Mouse (Mus musculus) fat pad, adult 2 months (tissue): ENCODE measurements around the gene Pi4k2a.

Experiments
- DNase-seq: peaks from one replicate; pipeline ENCODE4 v3.0.0-alpha.2; 2011; ENCODE audit warnings: low read depth, low spot score; ENCODE audit errors: extremely low read depth

Gene Pi4k2a

DNA sequence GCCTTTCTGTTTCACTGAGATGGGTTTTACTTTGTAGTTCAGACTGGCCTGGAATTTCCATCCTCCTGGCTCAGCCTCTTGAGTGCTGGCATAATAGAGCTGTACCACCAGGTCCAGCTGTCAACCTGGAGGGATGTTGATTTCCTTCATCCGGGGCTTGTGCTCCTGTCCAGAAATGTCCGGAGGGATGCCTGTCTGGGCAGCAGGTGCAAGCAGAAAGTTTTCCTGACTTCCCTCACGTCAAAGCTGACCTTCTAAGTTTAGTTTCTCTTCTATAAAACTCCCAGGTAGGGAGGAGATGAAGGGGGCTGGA lies 40.0 kb downstream of the Pi4k2a start:
- no peak for DNase-seq

DNA sequence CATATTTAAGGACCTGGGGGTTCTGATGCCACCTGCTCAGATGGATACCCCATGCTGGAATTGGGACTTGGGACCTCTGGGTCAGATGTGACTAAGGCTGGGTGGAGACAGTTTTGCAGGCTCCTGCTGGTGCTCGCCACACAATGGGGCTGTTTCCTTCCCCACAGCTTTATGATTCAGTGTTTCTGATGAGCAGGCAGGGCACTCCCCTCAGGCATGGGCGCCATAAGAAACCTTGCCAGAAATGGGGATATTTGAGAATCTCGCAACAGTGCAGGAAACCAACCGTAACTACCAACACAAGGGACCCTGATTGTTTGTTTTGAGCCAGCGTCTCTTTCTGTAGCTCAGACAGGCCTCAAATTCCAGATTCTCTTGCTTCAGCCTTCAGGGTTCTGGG lies 40.8 kb downstream of the Pi4k2a start:
- DNase-seq = no peak

GRCm38 (mm10) chr19:42135070-42135469 lies 44.8 kb downstream of the Pi4k2a start:
- no peak for DNase-seq

DNA sequence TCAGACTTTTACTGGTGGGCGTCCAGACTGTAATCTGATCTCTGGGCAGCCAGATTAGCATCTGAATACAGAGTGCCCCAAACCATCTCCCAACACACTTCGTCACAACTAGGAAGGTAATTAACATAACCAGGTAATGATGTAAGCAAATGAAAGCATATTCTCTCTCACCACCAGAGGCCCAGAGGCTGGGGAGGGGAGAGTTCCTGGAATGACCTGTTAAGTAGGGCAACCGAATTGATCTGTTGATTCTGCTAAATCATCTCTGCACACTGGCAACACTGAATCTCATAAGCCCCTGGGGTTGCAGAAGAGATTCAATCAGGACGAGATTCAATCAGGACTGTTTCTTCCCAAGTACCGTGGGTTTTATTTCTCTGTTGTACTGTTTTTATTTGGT lies 45.9 kb downstream of the Pi4k2a start:
- no peak for DNase-seq

DNA sequence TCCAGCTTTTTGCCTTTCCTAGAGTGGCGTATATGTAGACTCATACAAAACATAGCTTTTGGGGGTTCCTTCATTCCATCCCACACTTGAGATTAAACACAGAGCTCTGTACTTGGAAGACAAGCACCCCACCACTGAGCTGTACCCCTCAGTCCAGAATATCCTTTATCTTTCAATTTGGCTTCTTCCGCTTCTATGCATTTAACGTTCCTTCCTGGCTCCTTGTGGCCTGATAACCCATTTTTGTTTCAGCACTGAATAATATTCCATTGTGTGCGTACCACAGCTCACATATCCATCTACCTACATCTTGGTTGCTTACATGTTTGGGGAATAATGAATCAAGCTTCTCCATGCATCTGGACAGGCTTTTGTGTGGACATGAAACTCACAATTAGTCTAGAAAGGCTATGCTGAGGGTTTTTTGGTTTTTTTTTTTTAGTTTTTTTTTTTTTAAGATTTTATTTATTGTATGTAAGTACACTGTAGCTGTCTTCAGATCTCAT lies 47.0 kb downstream of the Pi4k2a start:
- DNase-seq = no peak

DNA sequence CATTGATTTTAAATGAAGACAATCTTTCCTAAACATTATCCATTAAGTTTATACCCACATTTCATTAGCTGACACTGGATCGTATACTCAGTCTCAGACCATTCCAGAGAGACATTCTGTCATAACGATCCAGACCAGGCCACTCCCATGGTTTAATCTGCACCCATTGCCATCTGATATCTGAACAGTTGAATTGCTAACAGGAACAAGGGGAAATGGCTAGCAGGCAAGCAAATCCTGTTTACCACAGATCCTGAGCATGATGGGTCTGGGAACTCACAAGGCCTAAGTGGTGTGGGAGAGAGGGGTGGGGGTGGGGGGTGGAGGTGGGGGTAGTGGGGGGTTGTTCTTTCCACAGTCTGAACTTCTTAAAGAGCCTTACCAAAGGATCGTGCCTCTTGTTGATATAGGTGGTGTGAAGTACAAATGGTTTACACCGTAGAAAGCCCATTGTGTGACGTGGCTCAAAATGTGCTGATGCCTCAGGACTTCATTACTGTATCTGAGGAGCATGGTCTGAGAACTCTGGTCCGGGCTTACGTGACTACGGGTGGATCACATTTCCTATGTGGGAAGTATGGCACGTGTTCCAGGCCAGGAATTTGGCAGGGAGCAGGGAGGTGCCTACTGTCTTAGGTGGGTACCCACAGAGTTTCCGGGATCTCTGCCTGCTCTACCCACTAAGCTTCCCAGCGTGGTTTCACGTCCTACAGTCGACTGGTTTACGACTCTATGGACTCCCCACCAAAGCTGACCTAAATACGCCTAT lies 48.4 kb downstream of the Pi4k2a start:
- DNase-seq = no peak

DNA sequence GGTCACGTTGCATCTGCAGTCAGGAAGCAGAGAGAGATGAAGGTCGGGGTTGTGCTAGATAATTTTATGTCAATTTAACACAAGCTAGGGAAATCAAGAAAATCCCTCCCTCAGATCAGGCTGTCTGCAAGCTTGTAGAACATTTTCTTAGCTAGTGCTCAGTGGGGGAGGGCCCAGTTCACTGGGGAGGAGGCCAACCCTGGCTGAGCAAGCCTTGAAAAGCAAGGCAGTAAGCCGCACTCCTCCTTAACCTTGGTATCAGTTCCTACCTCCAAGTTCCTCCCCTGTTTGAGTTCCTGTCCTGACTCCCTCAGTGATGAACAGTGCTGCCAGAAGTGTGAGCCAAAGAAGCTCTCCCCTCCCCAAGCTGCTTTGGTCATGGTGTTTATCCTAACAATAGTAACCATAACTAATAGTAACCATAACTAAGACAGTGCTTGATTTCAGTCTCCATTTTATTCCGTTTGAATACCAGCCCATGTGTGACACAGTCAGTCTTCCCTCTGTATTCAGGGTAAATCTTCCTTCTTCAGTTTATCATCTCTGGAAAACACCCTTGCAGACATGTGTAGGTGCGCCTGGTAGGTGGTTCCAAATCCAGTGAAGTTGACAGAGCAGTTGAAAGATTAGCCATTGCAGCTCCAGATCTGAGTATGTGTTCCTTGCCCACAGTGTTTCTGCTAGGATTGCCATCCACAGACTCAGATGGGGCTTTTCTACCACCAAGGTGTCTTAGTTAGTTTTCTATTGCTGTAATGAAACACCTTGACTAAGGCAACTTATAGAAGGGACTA lies 49.7 kb downstream of the Pi4k2a start:
- no peak for DNase-seq

- no peak for DNase-seq
Measured at GRCm38 (mm10) chr19:42141998-42142397, 51.7 kb downstream of the Pi4k2a start.

DNA sequence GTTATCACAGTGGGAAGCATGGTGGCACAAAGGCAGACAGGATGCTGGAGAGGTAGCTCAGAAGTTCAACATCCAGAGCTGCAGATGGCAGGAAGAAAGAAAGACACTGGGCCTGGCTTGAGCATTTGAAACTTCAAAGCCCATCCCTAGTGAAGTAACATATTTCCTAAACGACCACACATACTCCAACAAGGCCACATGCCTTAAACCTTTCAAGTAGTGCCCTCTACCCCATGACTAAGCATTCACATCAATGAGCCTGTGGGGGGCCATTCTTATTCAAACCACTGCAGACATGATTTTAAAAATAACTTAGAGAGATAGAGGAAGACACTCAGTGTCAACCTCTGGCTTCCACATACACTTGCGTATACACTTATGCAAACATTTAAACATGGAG lies 52.5 kb downstream of the Pi4k2a start:
- DNase-seq = no peak

DNA sequence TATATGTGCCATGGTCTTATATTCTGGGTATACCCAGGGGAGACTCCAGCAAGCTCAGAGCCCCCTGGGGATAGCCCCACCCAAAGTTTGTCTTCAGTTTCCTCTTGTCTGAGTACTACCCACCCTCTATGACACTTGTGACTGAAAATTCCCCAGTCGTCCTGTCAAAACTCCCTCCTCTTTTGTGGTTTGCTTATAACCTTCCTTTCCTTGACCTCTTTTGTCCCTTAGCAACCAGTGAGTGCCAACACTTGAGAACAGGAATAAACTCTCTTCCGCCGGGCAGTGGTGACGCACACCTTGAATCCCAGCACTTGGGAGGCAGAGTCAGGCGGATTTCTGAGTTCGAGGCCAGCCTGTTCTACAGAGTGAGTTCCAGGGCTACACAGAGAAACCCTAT lies 53.8 kb downstream of the Pi4k2a start:
- DNase-seq = no peak

DNA sequence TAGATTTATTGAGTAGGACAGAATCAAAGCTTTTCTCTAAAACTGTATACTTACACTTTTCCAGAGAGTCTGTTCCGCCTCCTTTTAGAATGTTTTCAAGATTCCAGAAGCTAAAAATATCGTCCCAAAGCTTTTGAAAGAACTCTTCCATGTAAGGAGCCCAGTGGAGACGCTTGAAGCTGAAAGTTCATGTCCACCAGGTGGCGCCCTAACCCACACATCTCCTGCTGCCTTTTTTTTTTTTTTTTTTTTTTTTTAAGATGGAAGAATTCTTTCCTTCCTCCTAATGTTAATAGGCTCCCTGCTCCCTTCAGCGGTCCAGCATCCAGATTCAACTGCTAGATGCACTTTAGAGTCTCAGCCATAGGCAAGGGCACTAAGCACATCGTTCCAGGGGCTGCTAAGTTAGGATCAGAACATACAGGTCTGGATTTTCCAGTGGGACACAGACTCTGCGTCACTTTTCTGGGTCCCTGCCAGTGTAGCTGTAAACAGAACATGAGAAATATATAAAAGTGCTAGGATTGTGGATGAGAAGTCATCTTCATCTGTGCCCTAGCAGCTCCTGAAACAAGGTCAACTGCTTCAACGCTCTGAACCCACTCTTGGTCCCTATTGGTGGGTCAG lies 54.4 kb downstream of the Pi4k2a start:
- DNase-seq = no peak

DNA sequence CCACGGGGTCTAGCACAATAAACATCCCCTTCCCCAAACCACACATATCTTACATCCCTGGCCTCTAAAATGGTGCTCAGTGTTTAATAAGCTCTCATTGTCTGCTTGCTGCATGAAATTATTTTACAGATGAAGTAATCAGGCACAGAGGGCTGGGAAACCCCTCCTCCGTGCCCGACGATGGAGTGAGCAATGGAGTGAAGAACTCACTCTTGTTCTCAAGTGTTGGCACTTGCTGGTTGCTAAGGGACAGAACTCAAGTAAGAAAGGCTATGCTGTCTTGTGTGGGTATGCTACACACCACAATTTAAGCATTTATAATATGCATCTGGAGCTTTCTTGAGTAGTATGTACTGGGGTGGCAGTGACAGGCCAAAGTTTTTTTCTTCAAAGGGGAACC lies 54.9 kb downstream of the Pi4k2a start:
- DNase-seq = no peak

GRCm38 (mm10) chr19:42145731-42146130 lies 55.5 kb downstream of the Pi4k2a start:
- no peak for DNase-seq

DNA sequence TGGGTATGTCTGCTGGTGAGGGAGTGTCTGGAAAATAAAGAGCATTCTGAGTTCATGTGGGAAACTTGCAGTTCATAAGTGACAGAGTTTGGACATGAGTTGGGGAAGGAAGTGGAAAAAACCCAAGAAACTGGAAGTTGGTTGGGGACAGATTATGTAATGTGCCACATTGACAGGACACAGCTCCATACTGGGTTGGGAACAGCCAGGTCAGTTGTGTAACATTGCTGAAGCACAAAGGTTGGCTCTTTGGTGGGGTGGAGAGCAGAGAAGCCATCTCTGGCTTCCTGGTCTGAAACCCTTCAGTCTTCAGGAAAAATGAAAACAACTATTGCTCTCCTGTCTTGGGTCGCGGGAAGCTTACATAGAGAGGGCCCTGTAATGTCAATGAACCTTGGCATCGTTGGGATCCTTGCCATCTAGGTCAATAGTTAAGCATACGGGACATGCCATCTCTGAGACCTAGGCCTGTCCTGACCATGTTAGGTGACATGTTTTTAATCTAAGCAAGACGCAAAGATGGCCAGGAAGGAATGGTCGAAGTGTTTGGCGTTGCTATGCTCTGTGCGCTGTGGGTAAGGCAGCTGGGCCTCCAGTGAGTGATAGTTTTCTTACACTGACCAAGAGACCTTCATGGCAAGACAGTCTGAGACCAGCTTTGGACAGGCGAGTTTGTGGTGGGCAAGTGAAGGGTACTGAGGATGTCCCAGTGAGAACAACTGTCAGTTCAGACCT lies 56.2 kb downstream of the Pi4k2a start:
- no peak for DNase-seq

GRCm38 (mm10) chr19:42147170-42147768 lies 57.0 kb downstream of the Pi4k2a start, which contains the start of gene Marveld1:
Gene Marveld1 (plus strand): TSS chr19:42147400.
- no peak for DNase-seq

DNA sequence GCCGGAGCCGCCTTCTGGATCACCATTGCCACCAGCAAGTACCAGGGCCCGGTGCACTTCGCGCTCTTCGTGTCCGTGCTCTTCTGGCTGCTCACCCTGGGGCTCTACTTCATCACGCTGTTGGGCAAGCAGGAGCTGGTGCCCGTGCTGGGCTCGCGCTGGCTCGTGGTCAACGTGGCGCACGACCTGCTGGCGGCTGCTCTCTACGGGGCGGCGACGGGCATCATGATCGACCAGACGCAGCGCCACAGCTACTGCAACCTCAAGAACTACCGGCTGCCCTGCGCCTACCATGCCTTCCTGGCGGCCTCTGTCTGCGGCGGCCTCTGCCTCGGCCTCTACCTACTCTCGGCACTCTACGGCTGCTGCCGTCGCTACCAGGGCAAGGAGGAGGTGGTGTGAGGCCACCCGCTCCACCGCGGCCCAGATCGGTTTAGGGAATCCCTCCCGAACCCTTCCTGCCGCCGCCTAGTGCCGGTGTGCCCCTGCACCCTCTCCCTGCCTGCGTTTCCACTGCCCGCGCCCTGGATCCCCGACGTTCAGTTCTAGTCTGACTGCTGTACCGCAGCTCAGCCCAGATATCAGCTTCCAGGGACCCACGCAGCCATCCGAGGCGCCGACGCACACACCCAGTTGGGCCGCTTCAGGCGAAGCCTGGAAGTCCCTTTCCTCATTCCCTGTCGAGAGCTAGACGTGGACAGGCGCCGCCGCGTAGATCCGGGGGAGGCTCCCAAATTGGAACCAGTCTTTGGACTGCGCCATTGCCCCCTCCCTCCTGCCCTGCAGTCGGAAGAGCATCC lies 57.7 kb downstream of the Pi4k2a start:
- no peak for DNase-seq

GRCm38 (mm10) chr19:42148569-42148860 lies 58.2 kb downstream of the Pi4k2a start:
- no peak for DNase-seq

DNA sequence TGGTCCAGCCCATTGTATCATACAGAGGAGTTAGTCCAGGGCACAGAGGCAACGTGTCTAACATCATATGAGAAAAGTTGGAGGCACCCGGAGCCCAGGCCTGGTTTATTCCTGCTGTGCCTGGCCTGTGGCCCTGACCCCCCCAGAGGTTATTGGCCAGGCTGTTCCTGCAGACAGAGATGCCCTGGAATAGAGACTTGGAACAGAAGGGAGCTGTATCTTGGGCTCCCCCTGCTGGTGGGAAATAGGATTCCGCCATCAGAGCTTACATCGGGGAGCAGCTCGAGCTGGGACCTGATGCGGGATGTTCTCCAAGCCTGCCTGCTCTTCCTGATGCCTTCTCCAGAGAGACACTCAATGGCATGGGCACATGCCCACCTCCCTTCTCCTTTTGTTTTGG lies 61.7 kb downstream of the Pi4k2a start:
- no peak for DNase-seq

- DNase-seq = no peak
Measured at GRCm38 (mm10) chr19:42157493-42158237, 67.4 kb downstream of the Pi4k2a start.
